In genomic region chr7:136050116-136050515, GRCm38 (mm10) we compare ENCODE assay signal across 14 mouse cellular contexts.
DNase-seq lines count a peak whose midpoint lies in the region; ATAC-seq and TF ChIP-seq lines count a peak whose summit lies in the region.
"Had no signal": no experiment of that assay in that cellular context is flagged by ENCODE, and none has a peak within 500 bp of the region (broad histone marks: within the 10 kb centered on the region; RNA-seq: fewer than 3 reads in every experiment).

No protein-coding gene starts in this region.

- ATAC-seq in heart, postnatal 0 days (ENCODE audit: insufficient read depth, low read depth), result no peak
- no peak for ATAC-seq in activated CD4-positive, CD25-positive, alpha-beta regulatory T cell, adult 4 months
- ATAC-seq: forebrain, embryonic 16.5 days had no signal

- H3K9ac ChIP-seq in heart, postnatal 0 days (replicated peaks; ENCODE audit: low read depth, low read length), result no peak overlapping the region
- H3K9ac ChIP-seq: embryonic facial prominence, embryonic 15.5 days; midbrain, embryonic 12.5 days had no signal

- no peaks in the 10 kb centered on the region for H3K9me3 ChIP-seq in heart, postnatal 0 days (replicated peaks; ENCODE audit: control insufficient read depth, low read length)
- H3K9me3 ChIP-seq: embryonic facial prominence, embryonic 15.5 days; midbrain, embryonic 12.5 days had no signal

- no peaks in the 10 kb centered on the region for H3K27me3 ChIP-seq in heart, postnatal 0 days (ENCODE audit: control insufficient read depth, insufficient read depth, low read length)
- H3K27me3 ChIP-seq: midbrain, embryonic 12.5 days had no signal

- no peak for DNase-seq in heart, postnatal 0 days (ENCODE audit: low spot score)
- DNase-seq in heart, adult 18-20 months, result no peak
- peak in 1 of 2 experiments; percentile 12 for DNase-seq in left cerebral cortex, adult 2 months (ENCODE audit: extremely low spot score in 1 of 2, low spot score in 2 of 2)
- DNase-seq in left cerebral cortex, adult 18-20 months (ENCODE audit: low spot score in 2 of 2), result no peak
- peak; percentile 15 for DNase-seq in thymus, postnatal 4 days
- DNase-seq in thymus, postnatal 36 days, result no peak
- DNase-seq: cerebellum, adult 2 months; heart, postnatal 14 days; kidney, adult 9 months; thymus, adult 2 months had no signal

- peaks cover 34% of the 10 kb centered on the region for H3K4me1 ChIP-seq in heart, postnatal 0 days (ENCODE audit: control insufficient read depth, insufficient read depth)

- no peak for TF ChIP-seq EP300 in heart, postnatal 0 days (IDR thresholded peaks at IDR 0.05; ENCODE audit: low read depth)

- no peaks in the 10 kb centered on the region for H3K36me3 ChIP-seq in heart, postnatal 0 days (replicated peaks; ENCODE audit: control insufficient read depth, insufficient read depth, low read length)
- H3K36me3 ChIP-seq: embryonic facial prominence, embryonic 15.5 days; midbrain, embryonic 12.5 days had no signal

- no peak overlapping the region for H3K4me3 ChIP-seq in heart, postnatal 0 days (ENCODE audit: low read depth, low read length)
- no peak overlapping the region for H3K4me3 ChIP-seq in left cerebral cortex, adult 2 months
- H3K4me3 ChIP-seq: embryonic facial prominence, embryonic 15.5 days; midbrain, embryonic 12.5 days had no signal

- no peak overlapping the region for H3K27ac ChIP-seq in heart, postnatal 0 days (ENCODE audit: low read depth)
- H3K27ac ChIP-seq in left cerebral cortex, adult 2 months, result no peak overlapping the region
- H3K27ac ChIP-seq: embryonic facial prominence, embryonic 15.5 days had no signal

- H3K4me2 ChIP-seq in heart, postnatal 0 days (ENCODE audit: low read depth, low read length), result no peak overlapping the region
- H3K4me2 ChIP-seq: embryonic facial prominence, embryonic 15.5 days; midbrain, embryonic 12.5 days had no signal

- intact Hi-C loops in left cerebral cortex, adult 2 months (cut with DNase I), result loop anchor here (2.0 to 5.0 kb wide), 2 partner anchors 213 to 437 kb away; no protein-coding TSS in a partner anchor

- peak; percentile 32; the same call in 1 of the 2 replicates for TF ChIP-seq CTCF in heart, postnatal 0 days (IDR thresholded peaks at IDR 0.05; ENCODE audit: low read depth)
- peak; percentile 47 for TF ChIP-seq CTCF in left cerebral cortex, adult 2 months (IDR thresholded peaks at IDR 0.05)

- WGBS in heart, postnatal 0 days, result 58% methylated on average over 3 of the region's 3 CpGs
